Mouse (Mus musculus) brain, embryonic 14.5 days (tissue): ENCODE measurements at regions not wholly inside any gene's neighbourhood (a gene's known extent, or its start where the extent isn't known, plus 50 kb on each side); places are given as distances from the start of the nearest gene placed in this dataset.

Experiments used
- CTCF ChIP-seq: fragments of 200-500 bp; IDR thresholded peaks from 2 replicates; pipeline ENCODE4 v1.5.1; 2012; ENCODE audit warnings: inconsistent platforms, mild to moderate bottlenecking, moderate library complexity, borderline replicate concordance; ENCODE audit not compliant: insufficient read depth, insufficient read length; ENCODE audit errors: extremely low read depth
- POLR2A ChIP-seq: fragments of 200-500 bp; IDR thresholded peaks from 2 replicates; pipeline ENCODE4 v1.6.1; 2012; ENCODE audit warnings: mild to moderate bottlenecking, inconsistent platforms, borderline replicate concordance; ENCODE audit not compliant: poor library complexity, insufficient read depth, insufficient read length, severe bottlenecking; ENCODE audit errors: extremely low read depth

- TF ChIP-seq CTCF (no peak), POLR2A (no peak)
These were observed 87.8 kb upstream of the Mvb12b start for GRCm38 (mm10) chr2:33975423-33976127.
